Mouse (Mus musculus) liver, embryonic 14.5 days (tissue): ENCODE results near the gene Pan2.

Experiments
- CTCF ChIP-seq: IDR thresholded peaks from 2 replicates; pipeline ENCODE4 v1.5.1; 2016; ENCODE audit warnings: antibody characterized with exemption, low read depth, control low read depth
- EP300 ChIP-seq: IDR thresholded peaks from 2 replicates; pipeline ENCODE4 v1.6.1; 2016; ENCODE audit warnings: antibody characterized with exemption, low read depth

GRCm38 (mm10) chr10:128338415-128338814 lies 35.3 kb downstream of the Pan2 start:
- TF ChIP-seq CTCF (no peak), EP300 (no peak)
